Mouse (Mus musculus) splenic B cell, adult 2 months (primary cell): ENCODE data around the gene Ciz1.

Experiments used
- DNase-seq: peaks from one replicate; pipeline ENCODE4 v3.0.0-alpha.2; 2011; ENCODE audit warnings: low read depth, low spot score
- H3K27me3 ChIP-seq: 2 replicates; pipeline ENCODE4 v1.6.1; 2012; ENCODE audit warnings: mild to moderate bottlenecking, low read length, moderate library complexity, mixed read lengths; ENCODE audit not compliant: control insufficient read depth, poor library complexity, insufficient read depth, severe bottlenecking
- H3K36me3 ChIP-seq: 2 replicates; pipeline ENCODE4 v1.6.1; 2012; ENCODE audit warnings: mild to moderate bottlenecking, low read length, moderate library complexity, mixed read lengths; ENCODE audit not compliant: control insufficient read depth, poor library complexity, insufficient read depth, severe bottlenecking

Gene Ciz1

DNA sequence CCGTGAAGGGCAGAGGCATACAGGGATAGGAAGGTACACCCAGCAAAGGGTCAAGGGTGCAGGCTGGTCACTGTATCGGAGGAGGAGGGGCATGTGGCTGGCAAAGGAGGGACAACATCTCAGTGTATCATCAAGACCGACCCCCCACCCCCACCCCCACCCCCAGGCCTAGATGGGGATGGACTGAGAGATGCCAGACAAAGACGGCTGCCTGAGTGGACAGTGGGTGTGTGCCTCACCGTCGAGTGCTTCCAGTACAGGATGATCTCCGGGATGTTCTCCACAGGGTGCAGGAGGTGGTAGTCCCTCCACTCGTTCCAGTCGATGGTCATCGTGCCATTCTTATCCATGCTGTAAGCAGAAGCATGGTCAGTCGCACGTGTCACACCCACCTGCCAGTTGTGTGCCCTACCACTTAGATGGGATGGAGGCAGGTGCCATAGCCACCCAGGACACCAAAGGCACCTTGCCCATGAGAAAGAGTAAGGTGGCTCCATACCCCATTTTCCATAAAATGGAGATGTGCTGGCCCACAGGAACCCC, 68.0 kb downstream of the Ciz1 start:
- H3K36me3 ChIP-seq, result peaks cover 10% of the 10 kb centered on the region
- DNase-seq, result no peak

DNA sequence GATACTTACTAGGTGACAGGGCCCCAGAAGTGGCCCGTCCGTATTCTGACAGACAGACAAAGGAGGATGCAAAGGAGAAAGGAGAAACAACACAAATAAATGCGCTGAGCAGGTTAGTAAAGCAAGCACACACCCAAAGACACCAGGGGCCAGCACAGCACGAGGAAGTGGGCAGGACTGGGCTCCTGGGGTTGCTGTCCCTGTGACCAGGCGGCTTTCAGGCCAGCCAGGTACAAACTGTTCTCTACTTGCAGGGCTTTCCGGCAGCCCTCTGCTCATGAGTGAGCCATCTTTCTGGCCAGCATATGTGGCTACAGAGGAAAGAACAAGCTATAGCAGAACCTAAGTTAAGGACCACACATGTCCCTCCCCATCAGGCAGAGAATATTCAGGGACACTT, 68.5 kb downstream of the Ciz1 start:
- H3K36me3 ChIP-seq, result peaks cover 10% of the 10 kb centered on the region
- no peaks in the 10 kb centered on the region for H3K27me3 ChIP-seq
- no peak for DNase-seq

More for the DNA sequence above, 68.0 kb downstream of the Ciz1 start:
- H3K27me3 ChIP-seq, result no peaks in the 10 kb centered on the region

DNA sequence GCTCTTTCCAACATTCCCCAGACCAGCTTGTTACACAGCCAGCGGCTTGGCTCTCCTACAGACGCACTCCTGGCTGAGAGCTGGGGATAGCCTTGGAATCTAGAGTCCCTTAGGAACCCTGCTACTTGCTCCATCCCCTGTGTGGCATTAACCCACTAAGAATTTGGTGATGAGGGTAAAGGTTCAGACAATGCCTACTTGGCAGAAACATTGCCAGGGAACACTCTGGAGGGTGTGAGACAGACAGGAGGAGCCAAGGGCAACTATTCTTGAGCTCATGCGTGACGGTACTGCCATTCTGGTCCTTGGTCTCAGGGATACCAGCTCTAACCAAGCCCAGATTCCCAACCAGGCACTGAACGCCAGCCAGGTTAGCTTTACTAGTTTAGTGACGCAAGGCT, 69.7 kb downstream of the Ciz1 start:
- DNase-seq, result no peak
- Histone ChIP-seq H3K36me3 (peaks cover 5% of the 10 kb centered on the region), H3K27me3 (no peaks in the 10 kb centered on the region)

DNA sequence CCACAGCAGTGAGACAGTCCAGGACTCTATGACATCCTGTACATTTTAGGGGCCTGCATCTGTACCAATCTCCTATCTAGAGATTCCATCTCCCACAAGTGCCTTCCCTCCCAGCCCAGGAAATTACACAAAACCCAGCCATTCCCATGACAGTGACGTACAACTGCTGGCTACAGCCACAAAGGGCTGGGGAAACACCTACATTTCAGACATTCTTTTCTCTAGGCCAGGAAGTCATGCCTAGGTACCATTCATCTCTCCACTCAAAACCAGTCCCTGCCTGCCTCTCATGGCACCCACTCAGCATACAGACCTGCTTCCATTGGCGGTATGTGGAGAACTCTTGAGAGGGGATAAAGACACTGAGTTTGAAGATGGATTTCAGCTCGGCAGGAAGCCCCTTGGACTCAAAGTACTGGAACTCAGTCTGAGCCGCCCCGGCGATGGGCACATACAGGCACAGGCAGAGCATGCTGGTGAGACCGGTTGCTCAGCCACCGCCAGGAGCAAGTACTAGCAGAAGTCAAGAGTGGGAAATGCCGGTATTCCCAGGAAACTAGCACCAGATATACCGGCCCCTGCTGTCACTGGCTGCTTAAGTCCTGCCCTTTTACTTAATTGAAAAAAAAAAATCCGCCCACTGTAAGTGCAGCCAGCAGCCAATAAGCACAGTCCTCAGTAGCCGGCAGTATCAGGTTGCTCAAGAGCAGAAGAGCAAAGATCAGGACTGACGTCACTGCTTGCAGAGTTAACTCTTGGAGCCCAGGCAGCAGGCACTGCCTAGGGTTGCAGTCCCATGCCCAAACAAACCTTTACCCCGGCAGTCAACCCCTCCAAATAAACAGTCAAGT, 71.6 kb downstream of the Ciz1 start:
- DNase-seq, result no peak
- no peaks in the 10 kb centered on the region for H3K27me3 ChIP-seq

DNA sequence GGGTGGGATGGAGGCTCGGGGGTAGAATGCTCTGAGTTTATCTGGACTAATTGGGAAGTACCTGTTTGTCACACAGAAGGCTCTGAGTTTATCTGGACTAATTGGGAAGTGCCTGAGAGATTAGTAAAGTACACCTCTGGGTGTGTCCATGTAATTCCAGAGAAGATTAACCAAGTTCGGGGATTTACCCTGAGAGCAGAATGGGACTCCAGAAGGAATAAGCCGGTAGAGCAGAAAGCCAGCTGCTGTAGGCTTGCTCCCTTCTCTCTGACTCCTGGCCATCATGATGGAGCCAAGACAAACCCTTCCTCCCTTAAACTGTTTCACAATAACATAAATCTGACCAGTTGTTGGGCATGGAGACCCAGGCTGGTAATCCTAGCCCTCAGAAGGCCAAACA, 72.7 kb downstream of the Ciz1 start:
- Histone ChIP-seq H3K36me3 (0 out of 2 replicates have a peak, but pooled peaks cover 2% of the 10 kb centered on the region), H3K27me3 (no peaks in the 10 kb centered on the region)
- DNase-seq, result no peak

More for the DNA sequence above, 71.6 kb downstream of the Ciz1 start:
- 0 out of 2 replicates have a peak, but pooled peaks cover 2% of the 10 kb centered on the region for H3K36me3 ChIP-seq

DNA sequence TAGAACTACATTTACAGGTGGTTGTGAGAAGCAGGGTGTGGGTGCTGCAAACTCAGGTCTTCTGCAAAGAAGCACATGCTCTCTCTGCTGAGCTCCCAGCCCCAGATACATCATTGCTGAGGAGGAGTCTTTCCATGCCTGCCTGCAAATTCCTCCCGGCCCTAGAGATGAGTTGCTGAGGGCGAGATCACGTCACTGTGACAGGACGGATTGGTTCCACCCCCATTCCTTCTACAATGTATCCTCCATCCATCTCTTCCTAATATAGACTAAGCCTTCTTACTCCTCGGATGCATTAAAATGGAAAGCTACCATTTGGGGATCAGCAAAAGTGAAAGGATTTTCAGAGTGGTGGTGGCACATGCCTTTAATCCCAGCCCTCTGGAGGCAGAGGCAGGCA, 73.4 kb downstream of the Ciz1 start:
- H3K27me3 ChIP-seq, result no peaks in the 10 kb centered on the region
- no peak for DNase-seq
- no peaks in the 10 kb centered on the region for H3K36me3 ChIP-seq

DNA sequence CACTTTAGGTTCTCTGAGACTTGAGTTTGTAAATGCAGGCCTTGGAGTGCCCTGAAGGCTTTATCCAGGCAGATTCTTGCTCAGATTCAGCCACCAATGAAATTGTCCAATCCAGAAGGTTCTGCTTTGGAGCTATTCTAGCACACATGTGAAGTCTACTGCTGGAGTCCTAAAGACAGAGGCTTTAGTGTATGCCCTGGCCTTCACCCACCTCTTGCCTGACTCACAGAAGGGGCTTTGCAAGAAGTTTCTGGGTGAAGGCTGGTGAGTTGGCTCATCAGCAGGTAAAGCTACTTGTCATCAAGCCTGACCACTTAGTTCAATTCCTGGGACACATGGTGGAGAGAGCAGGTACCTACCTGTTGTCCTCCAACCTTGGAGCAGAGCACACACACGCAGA, 74.0 kb downstream of the Ciz1 start:
- DNase-seq, result no peak
- H3K36me3 ChIP-seq, result no peaks in the 10 kb centered on the region
- no peaks in the 10 kb centered on the region for H3K27me3 ChIP-seq

DNA sequence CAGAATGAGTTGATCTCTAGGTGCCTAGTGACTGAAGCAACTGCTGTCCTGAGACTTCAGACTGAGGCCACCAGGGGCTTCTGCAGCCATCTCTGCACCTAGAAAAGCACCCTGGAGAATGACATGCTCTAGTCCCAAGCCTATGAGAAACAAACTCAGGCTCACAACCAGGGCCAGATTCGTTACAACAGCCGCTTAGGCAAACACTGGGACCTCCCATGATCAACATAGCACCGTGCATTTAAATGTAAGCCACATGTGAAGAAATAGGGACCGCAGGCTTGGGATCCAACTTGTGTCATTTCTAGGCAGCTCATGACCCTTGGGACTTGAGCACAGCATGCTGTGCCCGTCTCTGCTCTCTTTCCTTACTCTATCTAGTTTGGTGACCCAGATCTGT, 75.6 kb downstream of the Ciz1 start:
- H3K27me3 ChIP-seq, result no peaks in the 10 kb centered on the region

DNA sequence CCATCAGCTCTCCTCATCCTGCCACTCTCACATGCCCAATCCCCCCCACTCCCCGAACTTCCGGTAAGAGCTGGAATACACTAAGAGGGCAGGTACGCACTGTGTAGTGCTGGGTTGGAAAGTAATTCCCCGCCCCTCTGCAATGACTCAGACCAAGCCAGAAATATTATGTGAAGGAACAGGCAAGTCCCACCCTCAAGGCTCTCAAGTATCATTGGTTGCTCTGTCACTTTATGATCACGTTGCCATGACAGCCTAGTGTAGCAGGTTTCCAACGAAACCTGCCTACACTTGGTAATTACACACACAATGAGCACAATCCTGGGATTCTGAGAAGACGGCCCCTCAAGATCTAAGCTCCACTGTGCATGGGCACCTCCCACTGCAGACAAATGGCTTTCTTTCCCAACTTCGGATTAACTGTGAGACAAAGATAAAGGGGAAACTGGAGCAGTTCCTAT, 76.2 kb downstream of the Ciz1 start:
- no peaks in the 10 kb centered on the region for H3K36me3 ChIP-seq
- no peaks in the 10 kb centered on the region for H3K27me3 ChIP-seq
- DNase-seq, result no peak

More for the DNA sequence above, 75.6 kb downstream of the Ciz1 start:
- no peak for DNase-seq
- no peaks in the 10 kb centered on the region for H3K36me3 ChIP-seq

DNA sequence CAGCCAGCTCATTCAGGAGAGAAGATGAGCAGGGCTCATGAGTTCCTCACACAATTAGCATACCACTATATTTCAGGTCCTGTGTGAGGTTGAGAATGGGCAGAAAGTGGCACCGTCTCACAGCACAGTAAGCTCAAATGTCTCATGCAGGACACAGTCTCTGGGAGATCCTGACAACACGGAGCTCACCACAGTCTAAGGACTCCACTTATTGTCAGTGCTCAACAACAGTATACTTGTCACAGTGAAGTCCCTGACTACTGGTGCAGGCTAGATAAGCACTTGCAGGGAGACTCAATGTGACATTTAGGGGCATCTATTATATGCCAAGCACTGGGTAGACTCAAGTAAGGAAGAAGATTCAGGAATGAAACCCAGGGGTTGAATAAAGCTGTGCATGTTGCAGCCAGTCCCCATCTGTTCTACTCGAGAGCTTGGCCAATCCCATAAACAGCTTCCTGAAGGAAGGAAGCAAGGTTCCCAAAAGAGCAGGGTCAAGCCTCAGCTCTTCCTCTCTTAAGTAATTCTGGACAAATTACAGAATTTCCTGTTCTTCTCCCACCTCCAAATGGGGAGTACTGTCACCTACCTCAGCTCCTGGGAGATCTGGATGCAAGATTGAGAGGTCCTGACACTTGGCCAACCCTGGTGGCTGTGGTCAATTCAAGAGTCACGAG, 77.2 kb downstream of the Ciz1 start:
- Histone ChIP-seq H3K36me3 (peaks cover 2% of the 10 kb centered on the region; the same call in 1 of the 2 replicates), H3K27me3 (no peaks in the 10 kb centered on the region)
- DNase-seq, result no peak
